Comparison of ENCODE assay signal across 9 mouse cellular contexts in the genomic region with DNA sequence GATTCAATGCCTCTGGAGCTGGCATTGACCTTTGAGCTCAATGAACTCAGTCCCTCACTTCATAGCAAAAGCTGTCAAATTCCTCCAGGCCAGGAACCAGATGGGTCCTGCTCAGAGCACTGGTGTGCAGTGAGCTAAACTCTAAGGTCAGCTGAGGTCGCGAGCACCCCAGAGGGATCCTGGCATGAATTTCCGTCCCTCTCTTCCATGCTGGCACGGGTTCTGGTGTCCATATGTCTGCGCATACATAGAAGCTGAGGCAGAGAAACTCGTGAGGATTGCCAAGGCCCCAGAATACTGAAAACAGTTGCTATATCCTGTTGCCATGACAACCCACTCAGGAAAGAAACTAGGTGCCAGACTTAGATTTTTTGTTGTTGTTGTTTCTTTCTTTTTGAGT.
A peak's percentile ranks its signal among the peaks of the same experiment; 100 is the strongest.
DNase-seq lines count a peak whose midpoint lies in the region; ATAC-seq and TF ChIP-seq lines count a peak whose summit lies in the region.
"Had no signal": no experiment of that assay in that cellular context is flagged by ENCODE, and none has a peak within 500 bp of the region (broad histone marks: within the 10 kb centered on the region; RNA-seq: fewer than 3 reads in every experiment).

No protein-coding gene starts in this region.

- H3K4me3 ChIP-seq in hindbrain, embryonic 11.5 days (ENCODE audit: low read depth, low read length), result no peak overlapping the region
- no peak overlapping the region for H3K4me3 ChIP-seq in hindbrain, embryonic 12.5 days
- H3K4me3 ChIP-seq in forebrain, embryonic 14.5 days (ENCODE audit: low read depth, low read length), result no peak overlapping the region
- no peak overlapping the region for H3K4me3 ChIP-seq in olfactory bulb, adult 2 months (ENCODE audit: insufficient read depth, low read depth, low read length)
- H3K4me3 ChIP-seq: limb, embryonic 12.5 days had no signal

- no peak for TF ChIP-seq CTCF in olfactory bulb, adult 2 months (IDR thresholded peaks at IDR 0.05; ENCODE audit: insufficient read depth, low read depth, low read length)

- H3K27ac ChIP-seq in hindbrain, embryonic 11.5 days (ENCODE audit: low read depth, low read length), result no peak overlapping the region
- H3K27ac ChIP-seq in hindbrain, embryonic 12.5 days, result no peak overlapping the region
- no peak overlapping the region for H3K27ac ChIP-seq in forebrain, embryonic 14.5 days (ENCODE audit: low read depth, low read length)
- peak overlapping the region; percentile 19; the same call in 1 of the 2 replicates for H3K27ac ChIP-seq in olfactory bulb, adult 2 months (ENCODE audit: insufficient read depth, low read depth, low read length)
- H3K27ac ChIP-seq: limb, embryonic 12.5 days had no signal

- TF ChIP-seq POLR2A in olfactory bulb, adult 2 months (IDR thresholded peaks at IDR 0.05; ENCODE audit: insufficient read depth, low read depth, low read length), result no peak

- H3K27me3 ChIP-seq in hindbrain, embryonic 11.5 days (ENCODE audit: control insufficient read depth, insufficient read depth, low read length), result no peaks in the 10 kb centered on the region
- H3K27me3 ChIP-seq in hindbrain, embryonic 12.5 days, result no peaks in the 10 kb centered on the region
- H3K27me3 ChIP-seq in forebrain, embryonic 14.5 days (replicated peaks; ENCODE audit: control insufficient read depth, insufficient read depth, low read length), result no peaks in the 10 kb centered on the region
- H3K27me3 ChIP-seq: limb, embryonic 12.5 days had no signal

- H3K36me3 ChIP-seq in hindbrain, embryonic 11.5 days (ENCODE audit: control insufficient read depth, insufficient read depth, low read length), result no peaks in the 10 kb centered on the region
- H3K36me3 ChIP-seq in hindbrain, embryonic 12.5 days, result no peaks in the 10 kb centered on the region
- no peaks in the 10 kb centered on the region for H3K36me3 ChIP-seq in forebrain, embryonic 14.5 days (ENCODE audit: control insufficient read depth, insufficient read depth, low read length)
- H3K36me3 ChIP-seq: limb, embryonic 12.5 days had no signal

- no peak overlapping the region for H3K4me2 ChIP-seq in hindbrain, embryonic 11.5 days (replicated peaks; ENCODE audit: low read depth, low read length)
- no peak overlapping the region for H3K4me2 ChIP-seq in hindbrain, embryonic 12.5 days (replicated peaks)
- no peak overlapping the region for H3K4me2 ChIP-seq in forebrain, embryonic 14.5 days (ENCODE audit: low read length)
- H3K4me2 ChIP-seq: limb, embryonic 12.5 days had no signal

- no peaks in the 10 kb centered on the region for H3K4me1 ChIP-seq in hindbrain, embryonic 11.5 days (replicated peaks; ENCODE audit: control insufficient read depth, insufficient read depth, low read length)
- H3K4me1 ChIP-seq in hindbrain, embryonic 12.5 days, result no peaks in the 10 kb centered on the region
- peaks cover 5% of the 10 kb centered on the region; the same call in 1 of the 2 replicates for H3K4me1 ChIP-seq in forebrain, embryonic 14.5 days (ENCODE audit: control insufficient read depth, insufficient read depth, low read length)
- peaks cover 3% of the 10 kb centered on the region for H3K4me1 ChIP-seq in olfactory bulb, adult 2 months (ENCODE audit: control insufficient read depth, insufficient read depth, low read length)
- H3K4me1 ChIP-seq: limb, embryonic 12.5 days had no signal

- no peaks in the 10 kb centered on the region for H3K9me3 ChIP-seq in hindbrain, embryonic 11.5 days (ENCODE audit: control insufficient read depth, low read length)
- no peaks in the 10 kb centered on the region for H3K9me3 ChIP-seq in hindbrain, embryonic 12.5 days (replicated peaks)
- no peaks in the 10 kb centered on the region for H3K9me3 ChIP-seq in forebrain, embryonic 14.5 days (replicated peaks; ENCODE audit: control insufficient read depth, low read length)
- H3K9me3 ChIP-seq: limb, embryonic 12.5 days had no signal

- intact Hi-C loops in heart, postnatal 14 days (cut with DNase I), result no loop called here

- peak; percentile 30; the same call in 1 of the 2 replicates for ATAC-seq in hindbrain, embryonic 11.5 days (ENCODE audit: low FRiP score)
- ATAC-seq in hindbrain, embryonic 12.5 days (ENCODE audit: low FRiP score), result no peak
- ATAC-seq in forebrain, embryonic 14.5 days, result peak; percentile 94

- 49% methylated on average over 6 of the region's 6 CpGs for WGBS in hindbrain, embryonic 11.5 days
- 48% methylated on average over 6 of the region's 6 CpGs for WGBS in hindbrain, embryonic 12.5 days
- WGBS in forebrain, embryonic 14.5 days, result 53% methylated on average over 6 of the region's 6 CpGs
- 35% methylated on average over 6 of the region's 6 CpGs for WGBS in olfactory bulb, adult 2 months

- DNase-seq in hindbrain, embryonic 11.5 days (ENCODE audit: low spot score), result peak; percentile 34
- DNase-seq in forebrain, embryonic 14.5 days (ENCODE audit: low spot score), result peak; percentile 96
- DNase-seq in layer of hippocampus, adult 8-10 months (ENCODE audit: low spot score in 2 of 2), result peak; percentile 83 to 87
- no peak for DNase-seq in urinary bladder, postnatal 4 days (ENCODE audit: low spot score in 2 of 2)
- no peak for DNase-seq in adrenal gland, adult 8-10 months
- DNase-seq in heart, postnatal 14 days, result no peak

- no peak overlapping the region for H3K9ac ChIP-seq in hindbrain, embryonic 11.5 days (ENCODE audit: low read depth, low read length)
- H3K9ac ChIP-seq in hindbrain, embryonic 12.5 days, result no peak overlapping the region
- H3K9ac ChIP-seq in forebrain, embryonic 14.5 days (ENCODE audit: low read length), result no peak overlapping the region
- H3K9ac ChIP-seq: limb, embryonic 12.5 days had no signal

Comparison
In these comparisons a context has a peak if more than half of its experiments do, and no peak if none do; other contexts are left out.
1. DNase-seq: peak in hindbrain, embryonic 11.5 days (single experiment), forebrain, embryonic 14.5 days (single experiment) and layer of hippocampus, adult 8-10 months (2 of 2); none in urinary bladder, postnatal 4 days (0 of 2), adrenal gland, adult 8-10 months (single experiment) and heart, postnatal 14 days (0 of 2).